ENCODE assay signal across 8 mouse cellular contexts in the genomic region with DNA sequence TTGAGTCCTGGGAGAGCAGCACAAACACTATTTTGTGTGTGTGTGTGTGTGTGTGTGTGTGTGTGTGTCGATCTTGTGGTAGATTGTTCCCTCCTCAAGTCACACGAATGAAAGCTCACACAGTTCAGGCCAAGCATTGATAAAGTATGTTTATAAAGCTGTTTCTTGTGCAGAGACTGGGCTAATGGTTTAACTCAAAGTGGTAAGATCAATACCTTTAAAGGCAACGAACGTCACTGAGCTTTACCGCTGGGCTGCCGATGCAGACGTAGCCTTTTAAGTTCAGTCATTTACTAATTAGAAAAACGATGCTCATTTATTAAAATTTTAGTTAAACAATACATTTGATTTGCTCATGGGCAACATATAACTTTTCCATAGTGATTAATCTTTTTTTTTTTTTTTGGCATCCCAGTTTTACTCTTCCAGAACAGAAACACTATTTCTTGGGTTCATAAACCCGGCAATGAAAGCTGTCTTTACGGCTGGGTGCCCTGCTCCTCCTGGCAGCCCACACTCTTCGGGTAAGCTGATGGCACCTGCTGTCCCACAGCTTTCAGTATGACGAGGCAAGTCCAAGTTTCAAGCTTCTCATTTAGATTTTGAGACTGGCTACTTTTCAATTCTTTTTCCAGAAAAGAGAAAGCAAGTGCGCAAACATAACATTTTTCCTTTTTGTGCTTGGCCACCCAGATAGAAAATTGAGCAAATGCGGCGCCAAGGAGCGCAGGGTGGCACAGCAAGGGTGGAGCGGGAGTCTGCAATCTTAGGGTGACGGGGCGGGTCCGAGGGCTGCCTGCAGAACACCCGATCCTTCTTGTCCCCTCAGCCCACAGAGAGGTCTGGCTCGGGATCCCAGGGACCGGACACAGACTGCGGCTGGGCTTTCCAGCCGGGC. TPM values are rescaled to one million over a fixed set of nuclear protein-coding genes. Genes with fewer than 3 reads are reported as not detected.
A peak's percentile ranks its signal among the peaks of the same experiment; 100 is the strongest.
DNase-seq lines count a peak whose midpoint lies in the region; ATAC-seq and TF ChIP-seq lines count a peak whose summit lies in the region.

No protein-coding gene starts in this region.

- H3K27me3 ChIP-seq in kidney, postnatal 0 days (ENCODE audit: insufficient read depth, low read length), result no peaks in the 10 kb centered on the region
- H3K27me3 ChIP-seq in embryonic facial prominence, embryonic 15.5 days, result no peaks in the 10 kb centered on the region
- no peaks in the 10 kb centered on the region for H3K27me3 ChIP-seq in limb, embryonic 11.5 days (ENCODE audit: control insufficient read depth, insufficient read depth, low read length)
- no peaks in the 10 kb centered on the region for H3K27me3 ChIP-seq in neural tube, embryonic 13.5 days

- peak overlapping the region; percentile 99 for H3K27ac ChIP-seq in kidney, postnatal 0 days
- H3K27ac ChIP-seq in embryonic facial prominence, embryonic 15.5 days (replicated peaks), result peak overlapping the region; percentile 99
- peak overlapping the region; percentile 78 for H3K27ac ChIP-seq in limb, embryonic 11.5 days (replicated peaks; ENCODE audit: low read depth, low read length)
- H3K27ac ChIP-seq in neural tube, embryonic 13.5 days (replicated peaks), result peak overlapping the region; percentile 100

- no peaks in the 10 kb centered on the region for H3K9me3 ChIP-seq in kidney, postnatal 0 days (replicated peaks; ENCODE audit: low read length)
- H3K9me3 ChIP-seq in embryonic facial prominence, embryonic 15.5 days (replicated peaks), result no peaks in the 10 kb centered on the region
- H3K9me3 ChIP-seq in limb, embryonic 11.5 days (ENCODE audit: control insufficient read depth, low read length), result no peaks in the 10 kb centered on the region
- H3K9me3 ChIP-seq in neural tube, embryonic 13.5 days, result no peaks in the 10 kb centered on the region

- no peak for ATAC-seq in kidney, postnatal 0 days (replicated peaks; ENCODE audit: low FRiP score, low read depth)
- peak; percentile 76; the same call in 1 of the 2 replicates for ATAC-seq in embryonic facial prominence, embryonic 15.5 days (ENCODE audit: insufficient number of reproducible peaks, low FRiP score, low TSS enrichment, low read depth)
- no peak for ATAC-seq in limb, embryonic 11.5 days (ENCODE audit: insufficient number of reproducible peaks, low FRiP score, low TSS enrichment, low read depth)
- peak; percentile 84 for ATAC-seq in neural tube, embryonic 13.5 days (ENCODE audit: low read depth)

- WGBS in kidney, postnatal 0 days, result 6% methylated on average over 25 of the region's 25 CpGs
- 11% methylated on average over 25 of the region's 25 CpGs for WGBS in embryonic facial prominence, embryonic 15.5 days
- 15% methylated on average over 25 of the region's 25 CpGs for WGBS in limb, embryonic 11.5 days
- 6% methylated on average over 25 of the region's 25 CpGs for WGBS in neural tube, embryonic 13.5 days

- peak overlapping the region; percentile 92 for H3K4me3 ChIP-seq in kidney, postnatal 0 days (replicated peaks; ENCODE audit: low read depth, low read length)
- H3K4me3 ChIP-seq in embryonic facial prominence, embryonic 15.5 days (replicated peaks), result peak overlapping the region; percentile 90
- H3K4me3 ChIP-seq in limb, embryonic 11.5 days (ENCODE audit: low read depth, low read length), result peak overlapping the region; percentile 60
- peak overlapping the region; percentile 88 for H3K4me3 ChIP-seq in neural tube, embryonic 13.5 days

- H3K36me3 ChIP-seq in kidney, postnatal 0 days (ENCODE audit: insufficient read depth, low read length), result no peaks in the 10 kb centered on the region
- no peaks in the 10 kb centered on the region for H3K36me3 ChIP-seq in embryonic facial prominence, embryonic 15.5 days
- no peaks in the 10 kb centered on the region for H3K36me3 ChIP-seq in limb, embryonic 11.5 days (ENCODE audit: control insufficient read depth, insufficient read depth, low read length)
- H3K36me3 ChIP-seq in neural tube, embryonic 13.5 days, result no peaks in the 10 kb centered on the region

- peaks cover 7% of the 10 kb centered on the region; the same call in 1 of the 2 replicates for H3K4me1 ChIP-seq in kidney, postnatal 0 days (replicated peaks; ENCODE audit: insufficient read depth, low read length)
- no peaks in the 10 kb centered on the region for H3K4me1 ChIP-seq in embryonic facial prominence, embryonic 15.5 days
- peaks cover 6% of the 10 kb centered on the region for H3K4me1 ChIP-seq in limb, embryonic 11.5 days (ENCODE audit: control insufficient read depth, insufficient read depth, low read length)
- H3K4me1 ChIP-seq in neural tube, embryonic 13.5 days (replicated peaks), result peaks cover 25% of the 10 kb centered on the region

- H3K9ac ChIP-seq in kidney, postnatal 0 days (ENCODE audit: low read depth, low read length), result peak overlapping the region; percentile 99
- peak overlapping the region; percentile 98; the same call in 1 of the 2 replicates for H3K9ac ChIP-seq in embryonic facial prominence, embryonic 15.5 days
- H3K9ac ChIP-seq in limb, embryonic 11.5 days (ENCODE audit: low read length), result peak overlapping the region; percentile 94
- peak overlapping the region; percentile 98 for H3K9ac ChIP-seq in neural tube, embryonic 13.5 days

- no peak for TF ChIP-seq CTCF in kidney, postnatal 0 days (IDR thresholded peaks at IDR 0.05; ENCODE audit: low read depth)

- H3K4me2 ChIP-seq in kidney, postnatal 0 days (ENCODE audit: low read length), result peak overlapping the region; percentile 75
- H3K4me2 ChIP-seq in embryonic facial prominence, embryonic 15.5 days (replicated peaks), result peak overlapping the region; percentile 49
- peak overlapping the region; percentile 46 for H3K4me2 ChIP-seq in limb, embryonic 11.5 days (ENCODE audit: low read depth, severe bottlenecking)
- peak overlapping the region; percentile 81 for H3K4me2 ChIP-seq in neural tube, embryonic 13.5 days

- peak; percentile 73 for DNase-seq in kidney, postnatal 0 days (ENCODE audit: low spot score)
- DNase-seq in kidney, postnatal 14 days, result no peak
- DNase-seq in MN1 (ENCODE audit: low spot score), result peak; percentile 69
- DNase-seq in limb, embryonic 11.5 days (ENCODE audit: low spot score), result peak; percentile 26
- no peak for DNase-seq in frontal cortex, adult 2 months (ENCODE audit: extremely low spot score in 1 of 2, low spot score in 1 of 2)
- no peak for DNase-seq in thymus, postnatal 14 days

RNA-seq across cellular contexts. Expression of a gene that starts 0.6 kb away (rescaled TPM):
- polyA plus RNA-seq in kidney, postnatal 0 days (2015; fragmentation: Nextera tagmentation; extraction: Ambion mirVana), result 302 and 312 TPM in 2 replicates
- polyA plus RNA-seq in embryonic facial prominence, embryonic 15.5 days (2015; fragmentation: Nextera tagmentation; extraction: Ambion mirVana), result 259 and 261 TPM in 2 replicates
- 186 and 198 TPM in 2 replicates for polyA plus RNA-seq in limb, embryonic 11.5 days (2014; fragmentation: Nextera tagmentation; extraction: Ambion mirVana)
- polyA plus RNA-seq in neural tube, embryonic 13.5 days (2015; fragmentation: Nextera tagmentation; extraction: Ambion mirVana), result 126 and 134 TPM in 2 replicates
- polyA plus RNA-seq in frontal cortex, adult 2 months (2012; rRNA removed), result 37.8 and 41.9 TPM in 2 replicates

Comparison
In these comparisons a context has a peak if more than half of its experiments do, and no peak if none do; other contexts are left out.
1. DNase-seq: peak in kidney, postnatal 0 days (single experiment), MN1 (single experiment) and limb, embryonic 11.5 days (single experiment); none in kidney, postnatal 14 days (single experiment), frontal cortex, adult 2 months (0 of 2) and thymus, postnatal 14 days (single experiment).
2. ATAC-seq: peak in embryonic facial prominence, embryonic 15.5 days (single experiment) and neural tube, embryonic 13.5 days (single experiment); none in kidney, postnatal 0 days (single experiment) and limb, embryonic 11.5 days (single experiment).
3. Peak in every context shown above with its lines, with median percentiles within 50 percentile points of each other: H3K27ac ChIP-seq, H3K4me2 ChIP-seq, H3K4me3 ChIP-seq and H3K9ac ChIP-seq.